Mouse (Mus musculus) small intestine, adult 2 months (tissue): ENCODE measurements around the gene Anp32e.

ENCODE experiments used
- CTCF ChIP-seq: fragments of 200-500 bp; IDR thresholded peaks from 2 replicates; pipeline ENCODE4 v1.5.1; 2012; ENCODE audit warnings: low read depth, mild to moderate bottlenecking, control low read depth, inconsistent platforms, low read length, moderate library complexity, mixed read lengths; ENCODE audit not compliant: insufficient replicate concordance, insufficient read length; ENCODE audit errors: extremely low read depth
- POLR2A ChIP-seq: fragments of 200-500 bp; IDR thresholded peaks from 2 replicates; pipeline ENCODE4 v1.6.1; 2012; ENCODE audit warnings: low read depth, mild to moderate bottlenecking, control low read depth, inconsistent platforms, low read length, moderate library complexity

GRCm38 (mm10) chr3:95996451-95997073 lies 67.5 kb downstream of the Anp32e start:
- no peak for TF ChIP-seq CTCF
- no peak for TF ChIP-seq POLR2A
